Mouse (Mus musculus): ENCODE measurements around the gene Tarbp2.

Tarbp2 gene

DNA sequence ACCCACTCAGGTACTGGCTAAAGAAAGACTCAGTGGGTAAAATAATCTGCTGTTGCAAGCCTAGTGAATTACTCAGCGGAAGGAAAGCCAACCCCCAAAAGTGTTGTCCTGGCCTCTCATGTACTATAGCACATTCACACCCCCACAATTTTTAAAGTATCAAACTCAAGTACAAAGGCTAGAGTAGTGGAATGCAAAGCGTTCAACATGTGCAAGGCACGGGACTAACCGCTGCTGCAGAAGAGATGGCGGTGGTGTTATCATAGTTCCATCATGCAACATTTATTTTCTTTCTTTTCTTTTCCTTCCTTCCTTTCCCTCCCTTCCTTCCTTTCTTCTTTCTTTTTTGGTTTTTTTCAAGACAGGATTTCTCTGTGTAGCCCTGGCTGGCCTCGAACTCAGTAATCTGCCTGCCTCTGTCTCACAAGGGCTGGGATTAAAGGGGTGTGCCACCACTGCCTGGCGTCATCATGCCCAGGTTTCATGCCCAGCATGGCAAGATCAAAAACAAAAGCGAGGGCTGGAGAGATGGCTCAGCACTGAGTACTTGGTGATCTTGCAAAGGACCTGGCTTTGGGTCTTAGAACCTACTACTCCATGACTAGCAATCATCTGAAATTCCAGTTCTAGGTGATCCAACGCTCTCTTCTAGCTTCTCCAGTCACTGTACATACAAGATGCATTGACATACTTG lies 12.1 kb upstream of the Tarbp2 start:
- no peak for DNase-seq (ENCODE audit: low read depth, low spot score)

DNA sequence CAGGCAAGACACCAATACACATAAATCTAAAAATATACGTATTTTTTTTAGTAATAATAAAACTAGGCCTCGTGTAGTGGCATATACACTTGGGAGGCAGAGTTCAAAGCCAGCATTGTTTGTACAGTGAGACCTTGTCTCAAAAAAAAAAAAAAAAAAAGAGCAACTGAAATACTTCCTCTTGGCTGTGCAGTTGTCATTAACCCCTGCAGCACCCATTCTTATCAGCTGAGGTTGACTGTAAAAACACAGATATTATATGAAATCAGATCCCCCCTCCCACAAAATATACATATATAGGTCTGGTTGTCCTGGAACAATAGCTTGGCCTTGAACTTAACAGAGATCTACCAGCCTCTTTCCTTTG lies 11.5 kb upstream of the Tarbp2 start:
- DNase-seq (ENCODE audit: low read depth, low spot score), result no peak

DNA sequence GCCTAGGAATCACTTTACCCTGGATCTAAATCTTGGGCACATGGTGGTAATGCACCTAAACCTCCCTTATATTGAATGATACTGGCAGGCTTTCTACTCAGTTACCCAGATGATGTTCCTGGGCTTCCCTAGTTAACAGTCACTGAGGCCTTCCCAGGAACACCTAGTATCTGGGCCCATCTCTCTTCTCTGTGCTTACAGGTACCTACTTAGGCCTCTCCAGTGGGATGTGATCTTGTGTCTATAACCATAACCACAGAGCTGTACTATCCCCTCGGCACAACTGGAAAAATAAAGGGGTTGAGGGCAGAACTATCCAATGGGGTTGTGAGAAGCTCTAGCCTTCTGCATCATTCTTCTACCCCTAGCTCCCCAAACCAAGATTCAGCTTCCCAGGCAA lies 11.1 kb upstream of the Tarbp2 start:
- no peak for DNase-seq (ENCODE audit: low read depth, low spot score)

DNA sequence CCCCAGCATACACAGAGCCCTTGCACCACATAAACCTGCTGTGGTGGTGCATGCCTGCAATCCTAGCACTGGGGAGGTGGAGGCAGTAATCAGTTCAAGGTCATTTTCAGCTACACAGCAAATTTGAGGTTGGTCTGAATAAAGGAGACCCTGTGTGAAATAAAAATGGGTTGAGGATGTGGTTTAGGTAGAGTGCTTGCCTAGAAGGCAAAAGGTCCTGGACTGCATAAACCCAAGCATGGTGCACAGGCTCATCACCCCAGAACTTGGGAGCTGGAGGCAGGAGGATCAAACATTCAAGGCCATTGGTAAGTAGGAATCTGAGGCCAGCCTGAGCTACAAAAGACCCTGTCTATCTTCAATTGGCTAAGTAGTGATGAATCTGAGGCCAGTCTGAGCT lies 10.4 kb upstream of the Tarbp2 start:
- no peak for DNase-seq (ENCODE audit: low read depth, low spot score)

DNA sequence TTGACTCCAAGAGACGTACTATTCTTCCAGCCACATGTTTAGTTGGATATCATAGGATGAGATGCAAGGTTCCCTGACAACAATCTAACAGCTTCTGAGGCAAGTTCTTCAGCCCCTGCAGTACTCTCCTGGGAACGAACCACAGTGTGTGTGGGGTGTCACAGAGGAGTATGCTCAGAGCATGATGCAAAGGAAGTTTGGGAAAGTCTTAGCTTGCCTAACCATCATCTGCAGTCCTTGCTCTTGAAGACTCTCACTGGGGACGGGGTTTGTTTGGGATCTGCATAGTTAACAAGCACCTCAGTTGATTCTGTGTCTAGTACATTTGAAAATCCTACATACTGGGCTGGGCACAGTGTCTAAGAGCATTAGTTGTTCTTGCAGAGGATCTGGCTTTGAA lies 9.7 kb upstream of the Tarbp2 start:
- no peak for DNase-seq (ENCODE audit: low read depth, low spot score)

DNA sequence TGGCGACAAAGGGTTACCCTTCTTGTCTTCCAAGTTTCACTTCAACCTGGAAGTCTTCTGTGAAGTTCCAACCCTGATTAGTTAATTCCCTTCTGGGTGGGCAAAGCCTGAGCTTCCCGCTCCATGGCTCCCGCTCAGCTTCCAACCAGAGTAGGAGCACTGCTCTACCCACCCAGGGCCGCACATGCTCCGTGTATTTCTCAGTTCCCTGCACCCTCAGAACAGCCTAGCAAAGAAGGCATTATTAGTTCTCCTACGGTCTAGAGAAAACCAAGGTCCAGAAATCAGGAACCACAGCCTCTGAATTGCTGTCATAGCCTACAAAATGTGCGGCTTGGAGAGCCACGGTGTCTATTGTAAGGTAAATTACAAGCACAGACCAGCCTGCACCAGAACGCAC lies 7.9 kb upstream of the Tarbp2 start:
- DNase-seq (ENCODE audit: low read depth, low spot score), result no peak

- peak; percentile 76 for DNase-seq (ENCODE audit: low read depth, low spot score)
These were observed 7.3 kb upstream of the Tarbp2 start for GRCm38 (mm10) chr15:102510590-102511284.

DNA sequence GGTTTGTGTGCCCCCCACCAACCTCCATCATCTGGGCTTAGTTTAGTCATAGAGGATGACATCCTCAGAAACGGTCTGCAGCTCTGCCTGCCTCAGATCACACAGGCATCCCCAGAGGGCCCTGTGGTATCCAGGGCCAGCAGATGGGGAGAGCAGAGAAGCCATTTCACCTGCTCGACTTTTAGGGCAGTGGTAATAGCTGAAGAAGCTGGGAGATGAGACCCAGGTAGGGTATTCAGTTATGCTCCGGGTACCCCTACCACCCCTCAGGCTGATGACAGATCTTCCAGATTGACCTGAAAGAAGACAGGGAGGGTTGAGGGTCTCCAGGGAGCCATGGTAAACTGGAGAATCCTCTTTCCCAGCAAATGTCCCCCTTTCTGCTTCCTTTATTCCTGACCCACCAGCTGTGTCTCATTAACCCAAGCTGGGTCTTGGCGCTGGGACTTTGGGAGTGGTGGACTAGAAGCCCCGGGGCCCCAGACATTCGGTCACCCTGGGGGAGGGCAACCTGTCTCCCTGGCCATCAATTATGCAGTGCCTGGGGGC lies 6.6 kb upstream of the Tarbp2 start:
- no peak for DNase-seq (ENCODE audit: low read depth, low spot score)

- DNase-seq (ENCODE audit: low read depth, low spot score), result no peak
These were observed 6.0 kb upstream of the Tarbp2 start for GRCm38 (mm10) chr15:102512010-102512409.

- DNase-seq (ENCODE audit: low read depth, low spot score), result no peak
These were observed 5.5 kb upstream of the Tarbp2 start for GRCm38 (mm10) chr15:102512471-102512870.

DNA sequence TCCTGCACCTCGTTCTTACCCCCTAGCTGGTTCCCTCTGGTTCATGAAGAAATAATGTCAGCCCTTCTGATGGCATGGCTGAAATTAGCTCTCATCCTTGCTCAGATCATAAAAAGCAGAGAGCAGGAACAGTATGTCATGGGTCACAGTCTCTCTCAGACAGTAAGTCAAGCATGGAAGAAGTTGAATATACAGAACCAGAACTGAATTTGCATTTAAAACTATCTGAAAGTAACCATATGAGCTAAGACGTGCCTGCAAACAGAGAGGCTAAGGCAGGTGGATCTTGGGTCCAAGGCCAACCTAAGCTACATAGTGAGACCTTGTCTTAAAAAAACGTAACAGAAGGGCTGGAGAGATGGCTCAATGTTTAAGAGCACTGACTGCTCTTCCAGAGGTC lies 5.0 kb upstream of the Tarbp2 start:
- no peak for DNase-seq (ENCODE audit: low read depth, low spot score)

DNA sequence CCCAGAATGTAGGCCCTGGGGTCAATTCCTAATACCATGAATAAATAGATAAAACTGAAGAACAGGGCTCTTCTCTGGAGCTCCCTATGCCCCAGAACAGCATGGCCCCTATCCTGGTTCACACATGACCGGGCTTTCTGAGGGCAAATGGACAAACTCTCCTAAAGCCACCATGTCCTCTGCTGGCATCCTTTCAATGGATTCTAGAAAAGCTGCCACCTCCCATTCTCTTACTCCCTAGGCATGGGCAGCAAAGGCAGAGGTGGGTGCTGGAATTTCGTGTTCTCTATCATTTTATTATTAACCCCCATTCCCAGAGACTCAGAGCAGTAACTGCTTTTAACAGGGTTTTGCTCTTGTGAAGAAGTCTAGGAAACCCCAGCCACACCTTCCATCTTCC lies 2.7 kb upstream of the Tarbp2 start:
- no peak for DNase-seq (ENCODE audit: low read depth, low spot score)

DNA sequence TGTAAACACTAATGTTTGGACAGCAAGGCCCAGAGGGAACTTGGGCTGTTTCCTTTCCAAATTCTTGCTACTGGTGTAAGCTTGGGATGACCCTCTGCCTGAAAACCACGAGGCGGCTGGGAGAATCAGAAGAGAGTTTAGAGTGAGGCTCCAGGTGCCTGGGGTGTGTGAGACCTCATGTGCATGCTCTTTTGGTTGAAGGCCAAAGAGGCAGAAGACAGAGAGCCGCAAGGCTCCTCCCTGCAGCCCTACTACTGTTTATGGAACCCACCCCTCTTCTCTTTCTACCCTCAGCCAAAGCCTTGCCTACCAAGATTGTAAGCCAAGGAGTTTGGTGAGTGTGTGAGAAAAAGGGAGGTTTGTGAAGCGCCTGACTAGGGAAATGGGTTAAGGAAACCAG lies 2.2 kb upstream of the Tarbp2 start:
- DNase-seq (ENCODE audit: low read depth, low spot score), result no peak

GRCm38 (mm10) chr15:102516293-102516692 lies 1.7 kb upstream of the Tarbp2 start:
- no peak for DNase-seq (ENCODE audit: low read depth, low spot score)

DNA sequence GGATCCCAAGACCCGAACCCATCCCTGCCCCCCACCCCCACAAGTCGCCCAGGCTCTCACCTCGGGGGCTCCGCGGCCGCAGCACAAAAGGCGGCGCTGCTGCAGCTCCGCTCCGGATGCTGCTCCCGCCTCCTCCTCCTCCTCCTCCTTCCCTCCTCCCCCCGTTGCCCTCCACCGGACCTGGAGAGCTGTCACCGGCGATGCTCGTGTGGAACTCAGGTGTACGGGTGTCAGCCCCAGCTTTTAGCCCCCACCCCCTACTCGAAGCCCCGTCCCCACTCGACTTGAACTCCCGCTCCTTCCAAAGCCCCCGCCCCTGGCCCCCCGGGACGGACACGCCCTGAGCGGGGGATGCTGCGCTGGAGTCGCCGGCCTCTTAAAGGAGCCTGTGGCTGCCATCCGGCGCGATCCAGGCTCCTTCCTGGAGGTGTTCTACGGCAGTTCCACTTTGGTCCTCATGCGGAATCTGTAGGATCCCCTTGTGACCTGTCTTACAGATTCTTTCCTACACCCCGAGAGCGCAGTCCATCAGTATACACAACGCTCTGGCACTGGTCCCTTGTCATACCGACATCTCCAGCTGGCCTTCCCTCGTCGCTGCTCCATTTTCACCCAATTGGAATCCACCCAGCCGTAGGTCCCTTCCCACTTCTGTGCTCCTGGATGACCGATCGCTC lies 1.1 kb upstream of the Tarbp2 start, which contains the start of gene Map3k12:
Gene Map3k12 (minus strand): TSS at position 337 of the 677 bp plus-strand sequence.
- peak; percentile 79 for DNase-seq (ENCODE audit: low read depth, low spot score)

DNA sequence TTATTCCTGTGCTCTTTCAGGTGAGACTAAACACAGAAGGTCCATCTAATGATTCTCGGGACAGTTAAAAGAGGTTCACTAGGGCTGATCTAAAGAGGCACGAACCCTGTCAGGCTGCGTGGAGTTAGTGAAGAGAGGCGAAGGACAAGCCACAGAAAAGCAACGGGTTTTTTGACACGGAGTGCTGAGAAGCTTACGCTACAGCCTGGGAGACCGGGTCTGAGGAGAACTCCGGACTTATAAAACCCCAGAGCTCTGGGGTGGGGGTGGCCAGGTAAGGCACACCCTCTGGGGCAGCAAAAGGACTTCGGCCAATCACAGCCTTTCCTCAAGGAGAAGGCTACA lies 389 bp upstream of the Tarbp2 start:
- no peak for DNase-seq (ENCODE audit: low read depth, low spot score)

DNA sequence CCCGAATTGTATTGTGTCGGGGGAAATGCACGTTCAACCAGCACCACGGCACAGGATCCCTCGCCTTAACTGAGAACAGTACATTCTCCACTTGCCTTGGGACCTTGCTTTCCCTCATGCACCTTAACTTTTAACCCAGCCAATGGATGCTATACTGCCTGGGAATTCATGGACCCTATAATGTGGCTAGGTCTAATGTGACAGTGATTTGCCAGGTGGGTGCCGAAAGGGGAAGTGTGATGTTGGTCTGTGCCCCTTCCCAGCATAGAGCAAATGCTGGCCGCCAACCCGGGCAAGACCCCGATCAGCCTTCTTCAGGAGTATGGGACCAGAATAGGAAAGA lies 838 bp downstream of the Tarbp2 start:
- DNase-seq (ENCODE audit: low read depth, low spot score), result no peak

GRCm38 (mm10) chr15:102519211-102520141 lies 1.5 kb downstream of the Tarbp2 start:
- DNase-seq (ENCODE audit: low read depth, low spot score), result no peak

DNA sequence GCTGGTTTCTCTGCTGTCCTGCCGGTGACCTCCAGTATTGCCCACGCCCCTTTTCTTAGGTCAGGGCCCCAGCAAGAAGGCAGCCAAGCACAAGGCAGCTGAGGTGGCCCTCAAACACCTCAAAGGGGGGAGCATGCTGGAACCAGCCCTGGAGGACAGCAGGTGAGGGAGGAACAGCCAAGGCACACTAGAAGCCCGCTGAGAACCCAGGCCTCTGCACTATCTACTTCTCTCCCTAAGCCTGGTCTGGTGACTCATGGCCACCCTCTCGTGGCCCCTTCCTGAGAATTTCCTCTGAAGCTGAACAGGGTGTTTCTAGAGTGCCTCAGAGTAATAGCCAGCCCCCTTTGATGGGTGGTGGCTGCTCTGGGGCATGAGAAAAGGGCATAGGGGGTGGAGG lies 2.4 kb downstream of the Tarbp2 start:
- no peak for DNase-seq (ENCODE audit: low read depth, low spot score)

DNA sequence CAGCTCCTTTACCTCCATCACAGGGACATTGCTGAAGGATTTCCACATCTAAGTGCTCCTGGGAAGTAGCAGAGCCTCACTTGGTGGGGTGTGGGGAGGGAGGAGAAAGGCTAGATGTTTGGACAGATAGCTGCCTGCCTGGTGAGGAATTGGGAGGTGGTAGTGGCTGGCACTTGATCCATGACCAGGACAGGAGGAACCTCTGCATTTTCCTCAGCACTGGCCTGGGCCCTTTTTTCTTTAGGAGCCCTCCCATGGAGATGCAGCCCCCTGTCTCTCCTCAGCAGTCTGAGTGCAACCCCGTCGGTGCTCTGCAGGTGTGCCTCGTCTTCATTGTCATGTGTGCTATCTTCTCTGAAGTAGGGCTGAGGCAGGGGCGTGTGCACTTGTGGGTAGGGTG lies 3.5 kb downstream of the Tarbp2 start:
- DNase-seq (ENCODE audit: low read depth, low spot score), result no peak

DNA sequence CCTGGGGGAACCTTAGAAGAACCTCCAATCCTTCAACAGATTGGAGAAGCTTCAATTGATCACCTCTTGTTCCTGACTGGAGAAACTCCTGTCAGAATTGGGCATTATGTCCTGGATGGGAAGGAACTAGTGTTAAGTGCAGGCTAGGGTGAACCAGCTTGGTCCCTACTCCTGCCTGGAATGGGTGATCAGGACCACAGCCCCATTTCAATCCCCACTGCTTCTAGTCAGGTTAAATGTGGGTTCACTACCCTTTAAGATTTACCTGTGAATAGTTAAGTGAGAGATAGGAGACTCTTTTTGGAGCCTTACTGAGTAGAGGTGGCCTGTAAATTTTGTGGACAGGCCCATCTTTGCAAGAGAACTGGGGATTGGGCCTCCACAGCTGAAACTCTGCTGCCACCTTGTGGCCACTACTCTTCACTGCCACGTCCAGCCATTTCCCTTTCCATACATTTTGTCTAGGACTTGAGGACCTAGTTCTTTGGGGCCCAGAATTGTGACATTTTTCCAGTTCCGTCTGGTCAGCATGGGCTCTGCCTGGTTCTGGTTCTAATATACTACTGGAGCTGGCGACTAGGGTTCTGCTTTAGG lies 7.0 kb downstream of the Tarbp2 start, which contains the start of gene Npff:
Gene Npff (minus strand): TSS at position 51 of the 594 bp plus-strand sequence.
- DNase-seq (ENCODE audit: low read depth, low spot score), result peak; percentile 75

Data from CD4-positive helper T cell, adult 2 months (primary cell).